15 mouse cellular contexts compared by ENCODE assay signal in the genomic region with DNA sequence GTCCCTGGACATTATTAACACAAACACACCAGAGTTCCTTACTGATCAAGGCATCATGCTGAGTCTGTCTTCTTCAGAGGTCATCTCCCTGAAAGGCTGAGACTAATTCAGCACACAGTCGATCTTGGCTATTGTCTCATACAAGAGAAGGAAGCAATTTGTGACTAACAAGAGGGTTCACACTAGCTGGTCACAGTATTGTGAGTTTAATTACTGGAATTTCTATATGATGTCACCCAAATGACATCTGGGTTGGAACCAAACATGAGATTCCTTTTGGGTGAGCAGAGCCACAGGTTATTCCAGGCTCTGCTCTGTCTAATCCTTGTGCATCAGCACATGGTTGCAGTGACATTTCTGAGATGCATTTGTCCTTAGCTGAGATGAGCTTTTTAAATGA.
"Had no signal": no experiment of that assay in that cellular context is flagged by ENCODE, and none has a peak within 500 bp of the region (broad histone marks: within the 10 kb centered on the region; RNA-seq: fewer than 3 reads in every experiment).

No protein-coding gene starts in this region.

- DNase-seq: gastrocnemius, postnatal 14 days; gastrocnemius, postnatal 36 days; heart, adult 11 months; heart, adult 2 months; heart, postnatal 14 days; heart, postnatal 36 days; kidney, adult 11 months; kidney, adult 2 months; kidney, adult 9 months; kidney, postnatal 14 days; kidney, postnatal 36 days; layer of hippocampus, adult 9-11 months; layer of hippocampus, postnatal 36 days; liver; liver, embryonic 13.5 days had no signal
